Mouse (Mus musculus) bone marrow macrophage, adult 2 months (primary cell): ENCODE results near the gene Ccdc42.

Experiments
- CTCF ChIP-seq: IDR thresholded peaks from 2 replicates; pipeline ENCODE4 v1.5.1; 2012; ENCODE audit warnings: low read depth, mild to moderate bottlenecking, low read length, moderate library complexity
- POLR2A ChIP-seq: IDR thresholded peaks from 2 replicates; pipeline ENCODE4 v1.6.1; 2012; ENCODE audit warnings: mild to moderate bottlenecking, low read depth, low read length, borderline replicate concordance

DNA sequence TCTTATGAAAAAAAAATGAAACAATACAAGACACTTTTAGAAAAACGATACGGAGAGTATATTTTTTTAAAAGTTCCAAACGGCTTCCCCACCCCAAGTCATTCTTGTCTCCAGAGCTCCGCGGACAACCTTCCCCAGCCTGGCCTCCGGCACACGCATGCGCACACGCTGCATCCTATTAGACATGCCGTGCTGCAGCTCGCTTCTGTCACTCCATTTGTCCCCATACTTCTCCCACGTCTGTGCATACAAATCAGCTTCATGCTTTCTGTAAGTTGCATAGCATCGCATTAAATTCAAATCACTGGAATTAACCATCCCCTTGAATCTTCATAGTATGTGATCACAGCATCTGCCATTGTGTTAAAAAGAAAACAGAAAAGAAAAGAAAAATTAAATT is 3.6 kb upstream of the Ccdc42 start:
- no peak for TF ChIP-seq CTCF
- TF ChIP-seq POLR2A: no peak
